Mouse (Mus musculus) liver, embryonic 15.5 days (tissue): ENCODE measurements at regions not wholly inside any gene's neighbourhood (a gene's known extent, or its start where the extent isn't known, plus 50 kb on each side); places are given as distances from the start of the nearest gene placed in this dataset.
A peak's percentile ranks its signal among the peaks of the same experiment; 100 is the strongest.

Experiments
- ATAC-seq: fragments of 200-750 bp; cut with Nextera tagmentation; 2 replicates; pipeline ENCODE4 v1.8.0; 2017; ENCODE audit warnings: moderate number of reproducible peaks, mild to moderate bottlenecking, moderate library complexity; ENCODE audit not compliant: insufficient read depth
- H3K27ac ChIP-seq: fragments of 300-500 bp; sonication (generic); replicated peaks from 2 replicates; pipeline ENCODE4 v1.5.1; 2015; ENCODE audit warnings: mild to moderate bottlenecking, inconsistent platforms
- H3K27me3 ChIP-seq: fragments of 300-500 bp; sonication (generic); 2 replicates; pipeline ENCODE4 v1.6.1; 2015; ENCODE audit warnings: mild to moderate bottlenecking, inconsistent platforms
- H3K36me3 ChIP-seq: fragments of 300-500 bp; sonication (generic); replicated peaks from 2 replicates; pipeline ENCODE4 v1.6.1; 2015; ENCODE audit warnings: moderate library complexity, mild to moderate bottlenecking, inconsistent platforms
- H3K4me1 ChIP-seq: fragments of 300-500 bp; sonication (generic); replicated peaks from 2 replicates; pipeline ENCODE4 v1.6.1; 2015; ENCODE audit warnings: inconsistent platforms
- H3K4me2 ChIP-seq: fragments of 300-500 bp; sonication (generic); 2 replicates; pipeline ENCODE4 v1.6.1; 2015; ENCODE audit warnings: moderate library complexity, mild to moderate bottlenecking, inconsistent platforms
- H3K4me3 ChIP-seq: fragments of 300-500 bp; sonication (generic); replicated peaks from 2 replicates; pipeline ENCODE4 v1.5.1; 2015; ENCODE audit warnings: mild to moderate bottlenecking, inconsistent platforms
- H3K9ac ChIP-seq: fragments of 300-500 bp; sonication (generic); 2 replicates; pipeline ENCODE4 v1.6.1; 2015; ENCODE audit warnings: moderate library complexity, mild to moderate bottlenecking, inconsistent platforms
- H3K9me3 ChIP-seq: fragments of 300-500 bp; sonication (generic); replicated peaks from 2 replicates; pipeline ENCODE4 v1.6.1; 2016; ENCODE audit warnings: inconsistent platforms
- WGBS: fragments of 180-500 bp; shearing (Covaris S2); methylation state at CpG from one replicate; pipeline ENCODE4 v1.1.7; 2015; ENCODE audit warnings: mixed read lengths; ENCODE audit not compliant: insufficient replicate concordance; 5-methylcytosine and 5-hydroxymethylcytosine counted together

GRCm38 (mm10) chr13:83724995-83725394 lies 221.2 kb downstream of the Mef2c start:
- Histone ChIP-seq H3K27ac (no peak overlapping the region), H3K36me3 (no peaks in the 10 kb centered on the region), H3K9me3 (no peaks in the 10 kb centered on the region), H3K4me3 (no peak overlapping the region), H3K4me2 (no peak overlapping the region), H3K4me1 (peaks cover 5% of the 10 kb centered on the region; the same call in 1 of the 2 replicates), H3K27me3 (peaks cover 99% of the 10 kb centered on the region), H3K9ac (no peak overlapping the region)
- 1% methylated on average over 11 of the region's 11 CpGs for WGBS
- ATAC-seq: no peak

- H3K27ac ChIP-seq: no peak overlapping the region
- H3K4me3 ChIP-seq: no peak overlapping the region
- ATAC-seq: no peak
- no peaks in the 10 kb centered on the region for H3K36me3 ChIP-seq
- peaks cover 5% of the 10 kb centered on the region; the same call in 1 of the 2 replicates for H3K4me1 ChIP-seq
- no peak overlapping the region for H3K4me2 ChIP-seq
- 3% methylated on average over 13 of the region's 13 CpGs for WGBS
- no peaks in the 10 kb centered on the region for H3K9me3 ChIP-seq
- H3K27me3 ChIP-seq: peaks cover 99% of the 10 kb centered on the region
- no peak overlapping the region for H3K9ac ChIP-seq
Observed at GRCm38 (mm10) chr13:83725831-83726230, 222.0 kb downstream of the Mef2c start.

- Histone ChIP-seq H3K9ac (no peak overlapping the region), H3K27me3 (peaks cover 99% of the 10 kb centered on the region), H3K4me1 (peaks cover 9% of the 10 kb centered on the region), H3K4me2 (no peak overlapping the region), H3K36me3 (no peaks in the 10 kb centered on the region), H3K4me3 (no peak overlapping the region), H3K27ac (no peak overlapping the region), H3K9me3 (no peaks in the 10 kb centered on the region)
- WGBS: 5% methylated on average over 13 of the region's 13 CpGs
- no peak for ATAC-seq
Observed at GRCm38 (mm10) chr13:83726346-83726975, 222.6 kb downstream of the Mef2c start.

- Histone ChIP-seq H3K4me2 (no peak overlapping the region), H3K4me1 (peaks cover 9% of the 10 kb centered on the region), H3K4me3 (no peak overlapping the region), H3K9ac (no peak overlapping the region), H3K27me3 (peaks cover 99% of the 10 kb centered on the region), H3K27ac (no peak overlapping the region), H3K36me3 (no peaks in the 10 kb centered on the region), H3K9me3 (no peaks in the 10 kb centered on the region)
- ATAC-seq: no peak
- WGBS: under 1% methylated on average over 37 of the region's 38 CpGs
Observed at GRCm38 (mm10) chr13:83727051-83727765, 223.4 kb downstream of the Mef2c start.

- no peak overlapping the region for H3K4me3 ChIP-seq
- no peak for ATAC-seq
- peaks cover 9% of the 10 kb centered on the region for H3K4me1 ChIP-seq
- WGBS: 10% methylated on average over 9 of the region's 9 CpGs
- H3K27ac ChIP-seq: no peak overlapping the region
- H3K9me3 ChIP-seq: no peaks in the 10 kb centered on the region
- H3K27me3 ChIP-seq: peaks cover 99% of the 10 kb centered on the region
- no peak overlapping the region for H3K4me2 ChIP-seq
- H3K9ac ChIP-seq: no peak overlapping the region
- no peaks in the 10 kb centered on the region for H3K36me3 ChIP-seq
Observed at GRCm38 (mm10) chr13:83727766-83728395, 224.0 kb downstream of the Mef2c start.

- H3K4me3 ChIP-seq: no peak overlapping the region
- H3K27ac ChIP-seq: no peak overlapping the region
- H3K27me3 ChIP-seq: peaks cover 99% of the 10 kb centered on the region
- H3K4me2 ChIP-seq: no peak overlapping the region
- H3K9ac ChIP-seq: no peak overlapping the region
- 9% methylated on average over 5 of the region's 5 CpGs for WGBS
- no peak for ATAC-seq
- peaks cover 9% of the 10 kb centered on the region for H3K4me1 ChIP-seq
- H3K9me3 ChIP-seq: no peaks in the 10 kb centered on the region
- H3K36me3 ChIP-seq: no peaks in the 10 kb centered on the region
Observed at GRCm38 (mm10) chr13:83728421-83729010, 224.7 kb downstream of the Mef2c start.

GRCm38 (mm10) chr13:83729331-83730009 lies 225.6 kb downstream of the Mef2c start:
- no peak for ATAC-seq
- no peaks in the 10 kb centered on the region for H3K36me3 ChIP-seq
- H3K4me2 ChIP-seq: peak overlapping the region; percentile 32
- no peaks in the 10 kb centered on the region for H3K9me3 ChIP-seq
- peaks cover 99% of the 10 kb centered on the region for H3K27me3 ChIP-seq
- WGBS: under 1% methylated on average over 30 of the region's 33 CpGs
- H3K9ac ChIP-seq: no peak overlapping the region
- H3K27ac ChIP-seq: no peak overlapping the region
- H3K4me1 ChIP-seq: peaks cover 9% of the 10 kb centered on the region
- H3K4me3 ChIP-seq: peak overlapping the region; percentile 17; the same call in 1 of the 2 replicates

- WGBS: 3% methylated on average over 16 of the region's 16 CpGs
- peak overlapping the region; percentile 49 for H3K4me3 ChIP-seq
- H3K27me3 ChIP-seq: peaks cover 93% of the 10 kb centered on the region
- peak overlapping the region; percentile 69 for H3K4me2 ChIP-seq
- H3K27ac ChIP-seq: no peak overlapping the region
- no peak for ATAC-seq
- no peaks in the 10 kb centered on the region for H3K36me3 ChIP-seq
- H3K4me1 ChIP-seq: peaks cover 9% of the 10 kb centered on the region
- H3K9ac ChIP-seq: no peak overlapping the region
- H3K9me3 ChIP-seq: no peaks in the 10 kb centered on the region
Observed at GRCm38 (mm10) chr13:83730155-83730712, 226.4 kb downstream of the Mef2c start.

- peak overlapping the region; percentile 69 for H3K4me2 ChIP-seq
- H3K4me1 ChIP-seq: peaks cover 9% of the 10 kb centered on the region
- WGBS: under 1% methylated on average over 90 of the region's 91 CpGs
- H3K27ac ChIP-seq: no peak overlapping the region
- peak; percentile 40 for ATAC-seq
- no peaks in the 10 kb centered on the region for H3K36me3 ChIP-seq
- H3K9ac ChIP-seq: no peak overlapping the region
- no peaks in the 10 kb centered on the region for H3K9me3 ChIP-seq
- H3K4me3 ChIP-seq: peak overlapping the region; percentile 49
- H3K27me3 ChIP-seq: peaks cover 90% of the 10 kb centered on the region
Observed at GRCm38 (mm10) chr13:83730713-83731480, 227.1 kb downstream of the Mef2c start.

- Histone ChIP-seq H3K36me3 (no peaks in the 10 kb centered on the region), H3K9ac (no peak overlapping the region), H3K9me3 (no peaks in the 10 kb centered on the region), H3K4me1 (peaks cover 9% of the 10 kb centered on the region), H3K4me3 (peak overlapping the region; percentile 49), H3K27me3 (peaks cover 88% of the 10 kb centered on the region), H3K27ac (no peak overlapping the region), H3K4me2 (peak overlapping the region; percentile 69)
- WGBS: 3% methylated on average over 10 of the region's 10 CpGs
- no peak for ATAC-seq
Observed at GRCm38 (mm10) chr13:83731481-83732006, 227.7 kb downstream of the Mef2c start.
